ENCODE assay signal across 8 mouse cellular contexts in the genomic region with DNA sequence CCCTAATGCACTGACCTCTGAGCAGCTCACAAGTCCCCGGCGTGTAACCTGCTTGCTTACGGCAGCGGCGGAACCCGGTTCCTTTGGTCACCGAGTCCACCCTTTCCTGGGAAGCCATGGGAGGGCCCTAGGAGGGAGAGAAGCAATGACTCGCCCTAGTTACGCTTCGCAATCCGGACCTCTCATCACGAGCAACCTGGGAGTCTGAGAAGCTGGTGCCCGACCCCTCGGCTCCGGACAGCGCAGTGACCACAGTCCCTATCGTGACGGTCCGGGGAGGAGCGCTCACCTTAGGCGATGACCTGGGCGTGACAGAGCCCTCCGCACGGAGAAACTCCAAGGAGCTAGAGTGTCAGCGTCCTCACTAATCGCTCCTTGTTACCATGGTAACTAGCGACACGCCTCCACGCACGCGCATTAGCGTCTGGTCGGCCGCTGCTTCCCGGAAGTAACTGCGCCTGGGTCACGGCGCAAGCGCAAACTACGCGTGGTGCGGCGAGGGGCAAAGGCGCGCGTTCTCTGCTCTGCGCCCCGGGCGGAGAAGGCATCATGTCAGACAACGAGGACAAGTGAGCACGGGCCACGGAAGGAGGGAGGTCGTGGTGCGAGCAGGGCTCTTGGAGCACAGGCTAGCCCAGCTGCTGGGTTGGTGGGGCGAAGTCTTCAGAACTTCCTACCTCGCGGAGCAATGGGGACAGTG. TPM values are rescaled to one million over a fixed set of nuclear protein-coding genes. Genes with fewer than 3 reads are reported as not detected.
DNase-seq lines count a peak whose midpoint lies in the region; ATAC-seq lines count a peak whose summit lies in the region.

A gene (plus strand): TSS at position 144 of the 700 bp plus-strand sequence.
A gene (minus strand): TSS at position 388 of the 700 bp plus-strand sequence.

- no peaks in the 10 kb centered on the region for H3K4me1 ChIP-seq in brown adipose tissue, adult 24 weeks (ENCODE audit: control insufficient read depth, insufficient read depth, insufficient read length, low read length)
- peaks cover 28% of the 10 kb centered on the region for H3K4me1 ChIP-seq in heart, embryonic 13.5 days
- H3K4me1 ChIP-seq in liver, embryonic 12.5 days: peaks cover 25% of the 10 kb centered on the region
- H3K4me1 ChIP-seq in stomach, embryonic 15.5 days: peaks cover 12% of the 10 kb centered on the region; the same call in 1 of the 2 replicates

- peak within 1 kb of the TSS; percentile 91 for H3K9ac ChIP-seq in heart, embryonic 13.5 days
- peak within 1 kb of the TSS; percentile 85 for H3K9ac ChIP-seq in liver, embryonic 12.5 days
- H3K9ac ChIP-seq in stomach, embryonic 15.5 days: peak within 1 kb of the TSS; percentile 93

- no peaks in the 10 kb centered on the region for H3K27me3 ChIP-seq in heart, embryonic 13.5 days (replicated peaks)
- peaks cover 10% of the 10 kb centered on the region; the same call in 1 of the 2 replicates for H3K27me3 ChIP-seq in liver, embryonic 12.5 days (replicated peaks)
- H3K27me3 ChIP-seq in stomach, embryonic 15.5 days (replicated peaks): no peaks in the 10 kb centered on the region

- WGBS in heart, embryonic 13.5 days: under 1% methylated on average over 57 of the region's 57 CpGs
- WGBS in liver, embryonic 12.5 days (ENCODE audit: insufficient replicate concordance): under 1% methylated on average over 57 of the region's 57 CpGs
- under 1% methylated on average over 57 of the region's 57 CpGs for WGBS in stomach, embryonic 15.5 days

- H3K27ac ChIP-seq in brown adipose tissue, adult 24 weeks (replicated peaks; ENCODE audit: low read depth, low read length): peak within 1 kb of the TSS; percentile 39; the same call in 1 of the 2 replicates
- H3K27ac ChIP-seq in heart, embryonic 13.5 days (replicated peaks): peak within 1 kb of the TSS; percentile 51; the same call in 1 of the 2 replicates
- H3K27ac ChIP-seq in liver, embryonic 12.5 days: peak within 1 kb of the TSS; percentile 51
- 0 out of 2 replicates have a peak within 1 kb of the TSS, but pooled peaks have one; percentile 35 for H3K27ac ChIP-seq in stomach, embryonic 15.5 days

- peak; percentile 97 for DNase-seq in CD4-positive, CD25-positive, alpha-beta regulatory T cell, adult 2 months (ENCODE audit: low read depth, low spot score)
- DNase-seq in fat pad, adult 2 months (ENCODE audit: extremely low read depth, low read depth, low spot score): peak; percentile 16
- peak; percentile 97 for DNase-seq in kidney, postnatal 10 days
- DNase-seq in natural killer cell, adult 2 months (ENCODE audit: low spot score in 2 of 2): peak; percentile 94

- peak; percentile 85 for ATAC-seq in heart, embryonic 13.5 days (ENCODE audit: extremely low read depth, insufficient number of reproducible peaks, low FRiP score, low TSS enrichment)
- ATAC-seq in liver, embryonic 12.5 days: peak; percentile 87
- peak; percentile 87 for ATAC-seq in stomach, embryonic 15.5 days (ENCODE audit: insufficient read depth, low FRiP score, low read depth)

- H3K36me3 ChIP-seq in heart, embryonic 13.5 days: peaks cover 21% of the 10 kb centered on the region
- H3K36me3 ChIP-seq in liver, embryonic 12.5 days: peaks cover 29% of the 10 kb centered on the region
- peaks cover 14% of the 10 kb centered on the region for H3K36me3 ChIP-seq in stomach, embryonic 15.5 days

- H3K4me2 ChIP-seq in heart, embryonic 13.5 days: peak within 1 kb of the TSS; percentile 94
- H3K4me2 ChIP-seq in liver, embryonic 12.5 days: peak within 1 kb of the TSS; percentile 97
- peak within 1 kb of the TSS; percentile 97 for H3K4me2 ChIP-seq in stomach, embryonic 15.5 days

- H3K9me3 ChIP-seq in heart, embryonic 13.5 days: no peaks in the 10 kb centered on the region
- no peaks in the 10 kb centered on the region for H3K9me3 ChIP-seq in liver, embryonic 12.5 days (replicated peaks)
- no peaks in the 10 kb centered on the region for H3K9me3 ChIP-seq in stomach, embryonic 15.5 days

- peak within 1 kb of the TSS; percentile 94 for H3K4me3 ChIP-seq in brown adipose tissue, adult 24 weeks (ENCODE audit: insufficient read depth, low read depth, low read length)
- H3K4me3 ChIP-seq in heart, embryonic 13.5 days: peak within 1 kb of the TSS; percentile 83
- peak within 1 kb of the TSS; percentile 85 for H3K4me3 ChIP-seq in liver, embryonic 12.5 days
- peak within 1 kb of the TSS; percentile 98 for H3K4me3 ChIP-seq in stomach, embryonic 15.5 days (replicated peaks)

RNA-seq across cellular contexts. Expression of the first gene that starts in this region (rescaled TPM):
- 173 and 185 TPM in 2 replicates for polyA plus RNA-seq in brown adipose tissue, adult 24 weeks (2012; ENCODE audit: insufficient read depth, insufficient read length, missing spikeins)
- 231 and 244 TPM in 2 replicates for polyA plus RNA-seq in heart, embryonic 13.5 days (2015; fragmentation: Nextera tagmentation; extraction: Ambion mirVana)
- 280 and 301 TPM in 2 replicates for polyA plus RNA-seq in liver, embryonic 12.5 days (2016; fragmentation: Nextera tagmentation; extraction: Ambion mirVana)
- 308 and 336 TPM in 2 replicates for polyA plus RNA-seq in stomach, embryonic 15.5 days (2015; fragmentation: Nextera tagmentation; extraction: Ambion mirVana)

RNA-seq across cellular contexts. Expression of the second gene that starts in this region (rescaled TPM):
- polyA plus RNA-seq in brown adipose tissue, adult 24 weeks (2012; ENCODE audit: insufficient read depth, insufficient read length, missing spikeins): 2.1 TPM in 1 of 2 replicates, not detected in the other
- polyA plus RNA-seq in heart, embryonic 13.5 days (2015; fragmentation: Nextera tagmentation; extraction: Ambion mirVana): 6.0 TPM in 2 replicates
- polyA plus RNA-seq in liver, embryonic 12.5 days (2016; fragmentation: Nextera tagmentation; extraction: Ambion mirVana): 0.86 and 1.0 TPM in 2 replicates
- polyA plus RNA-seq in stomach, embryonic 15.5 days (2015; fragmentation: Nextera tagmentation; extraction: Ambion mirVana): 6.7 and 6.9 TPM in 2 replicates

Comparison
In these comparisons a context has a peak if more than half of its experiments do, and no peak if none do; other contexts are left out.
1. Peak in every context shown above with its lines: DNase-seq, ATAC-seq, H3K4me3 ChIP-seq and H3K27ac ChIP-seq.
2. DNase-seq: peak in every context shown above with its lines; median percentile 97 in CD4-positive, CD25-positive, alpha-beta regulatory T cell, adult 2 months; 97 in kidney, postnatal 10 days; 94 in natural killer cell, adult 2 months; 16 in fat pad, adult 2 months.